Mouse (Mus musculus): ENCODE data around the gene Csrp3. TPM values are rescaled to one million over a fixed set of nuclear protein-coding genes. Genes with fewer than 3 reads are reported as not detected.
A peak's percentile ranks its signal among the peaks of the same experiment; 100 is the strongest.

The Csrp3 gene
- polyA plus RNA-seq, 1 experiment from 2014 or later = 0.85 TPM

GRCm38 (mm10) chr7:48871292-48871691, 23.5 kb upstream of the Csrp3 start:
- DNase-seq (no peak), ATAC-seq (no peak)
- no peak overlapping the region for H3K9ac ChIP-seq (replicated peaks)
- no peak overlapping the region for H3K4me2 ChIP-seq (ENCODE audit: low read depth, low read length)
- TF ChIP-seq EP300 (IDR thresholded peaks at IDR 0.05; ENCODE audit: low read depth) (no peak), CTCF (IDR thresholded peaks at IDR 0.05; ENCODE audit: low read depth) (no peak)
- no peaks in the 10 kb centered on the region for H3K4me1 ChIP-seq (ENCODE audit: insufficient read depth)
- H3K9me3 ChIP-seq (ENCODE audit: low read length) = no peaks in the 10 kb centered on the region
- 83% methylated on average over 11 of the region's 11 CpGs for WGBS (ENCODE audit: insufficient replicate concordance)
- H3K36me3 ChIP-seq (replicated peaks; ENCODE audit: insufficient read depth, low read length) = peaks cover 98% of the 10 kb centered on the region
- no peak overlapping the region for H3K27ac ChIP-seq (ENCODE audit: low read depth)
- H3K4me3 ChIP-seq (ENCODE audit: low read depth, low read length) = no peak overlapping the region
- no peaks in the 10 kb centered on the region for H3K27me3 ChIP-seq (ENCODE audit: insufficient read depth, low read length)

- no peak overlapping the region for H3K4me2 ChIP-seq (ENCODE audit: low read depth, low read length)
- ATAC-seq (no peak), DNase-seq (no peak)
- H3K9me3 ChIP-seq (ENCODE audit: low read length) = no peaks in the 10 kb centered on the region
- no peaks in the 10 kb centered on the region for H3K4me1 ChIP-seq (ENCODE audit: insufficient read depth)
- H3K9ac ChIP-seq (replicated peaks) = no peak overlapping the region
- H3K36me3 ChIP-seq (replicated peaks; ENCODE audit: insufficient read depth, low read length) = peaks cover 99% of the 10 kb centered on the region
- 92% methylated on average over 21 of the region's 21 CpGs for WGBS (ENCODE audit: insufficient replicate concordance)
- TF ChIP-seq EP300 (IDR thresholded peaks at IDR 0.05; ENCODE audit: low read depth) (no peak), CTCF (IDR thresholded peaks at IDR 0.05; ENCODE audit: low read depth) (no peak)
- no peak overlapping the region for H3K4me3 ChIP-seq (ENCODE audit: low read depth, low read length)
- H3K27me3 ChIP-seq (ENCODE audit: insufficient read depth, low read length) = no peaks in the 10 kb centered on the region
- no peak overlapping the region for H3K27ac ChIP-seq (ENCODE audit: low read depth)
Measured at GRCm38 (mm10) chr7:48870579-48871180, 22.8 kb upstream of the Csrp3 start.

GRCm38 (mm10) chr7:48870144-48870543, 22.3 kb upstream of the Csrp3 start:
- Histone ChIP-seq H3K27ac (ENCODE audit: low read depth) (no peak overlapping the region), H3K9me3 (ENCODE audit: low read length) (no peaks in the 10 kb centered on the region), H3K36me3 (replicated peaks; ENCODE audit: insufficient read depth, low read length) (peaks cover 98% of the 10 kb centered on the region), H3K4me1 (ENCODE audit: insufficient read depth) (no peaks in the 10 kb centered on the region), H3K9ac (replicated peaks) (no peak overlapping the region), H3K4me2 (ENCODE audit: low read depth, low read length) (no peak overlapping the region), H3K4me3 (ENCODE audit: low read depth, low read length) (no peak overlapping the region), H3K27me3 (ENCODE audit: insufficient read depth, low read length) (no peaks in the 10 kb centered on the region)
- 84% methylated on average over 6 of the region's 6 CpGs for WGBS (ENCODE audit: insufficient replicate concordance)
- DNase-seq = no peak
- TF ChIP-seq CTCF (IDR thresholded peaks at IDR 0.05; ENCODE audit: low read depth) (no peak), EP300 (IDR thresholded peaks at IDR 0.05; ENCODE audit: low read depth) (no peak)
- ATAC-seq = no peak

GRCm38 (mm10) chr7:48867576-48867975, 19.7 kb upstream of the Csrp3 start:
- DNase-seq (no peak), ATAC-seq (no peak)
- Histone ChIP-seq H3K4me2 (ENCODE audit: low read depth, low read length) (no peak overlapping the region), H3K9me3 (ENCODE audit: low read length) (no peaks in the 10 kb centered on the region), H3K4me3 (ENCODE audit: low read depth, low read length) (no peak overlapping the region), H3K27me3 (ENCODE audit: insufficient read depth, low read length) (no peaks in the 10 kb centered on the region), H3K4me1 (ENCODE audit: insufficient read depth) (no peaks in the 10 kb centered on the region), H3K36me3 (replicated peaks; ENCODE audit: insufficient read depth, low read length) (peaks cover 72% of the 10 kb centered on the region), H3K27ac (ENCODE audit: low read depth) (no peak overlapping the region), H3K9ac (replicated peaks) (no peak overlapping the region)
- TF ChIP-seq EP300 (IDR thresholded peaks at IDR 0.05; ENCODE audit: low read depth) (no peak), CTCF (IDR thresholded peaks at IDR 0.05; ENCODE audit: low read depth) (no peak)
- WGBS (ENCODE audit: insufficient replicate concordance) = 91% methylated on average over 18 of the region's 18 CpGs

- Histone ChIP-seq H3K36me3 (replicated peaks; ENCODE audit: insufficient read depth, low read length) (peaks cover 45% of the 10 kb centered on the region), H3K27ac (ENCODE audit: low read depth) (no peak overlapping the region), H3K9ac (replicated peaks) (no peak overlapping the region), H3K9me3 (ENCODE audit: low read length) (no peaks in the 10 kb centered on the region), H3K4me3 (ENCODE audit: low read depth, low read length) (no peak overlapping the region), H3K4me1 (ENCODE audit: insufficient read depth) (no peaks in the 10 kb centered on the region), H3K27me3 (ENCODE audit: insufficient read depth, low read length) (no peaks in the 10 kb centered on the region), H3K4me2 (ENCODE audit: low read depth, low read length) (no peak overlapping the region)
- peak; percentile 71 for ATAC-seq
- TF ChIP-seq EP300 (IDR thresholded peaks at IDR 0.05; ENCODE audit: low read depth) (peak; percentile 80), CTCF (IDR thresholded peaks at IDR 0.05; ENCODE audit: low read depth) (no peak)
- WGBS (ENCODE audit: insufficient replicate concordance) = 56% methylated on average over 9 of the region's 9 CpGs
- peak; percentile 15 for DNase-seq
Measured at GRCm38 (mm10) chr7:48864671-48865458, 17.0 kb upstream of the Csrp3 start.

GRCm38 (mm10) chr7:48864199-48864598, 16.4 kb upstream of the Csrp3 start:
- Histone ChIP-seq H3K4me1 (ENCODE audit: insufficient read depth) (no peaks in the 10 kb centered on the region; the same call in 1 of the 2 replicates), H3K4me2 (ENCODE audit: low read depth, low read length) (no peak overlapping the region), H3K4me3 (ENCODE audit: low read depth, low read length) (no peak overlapping the region), H3K9ac (replicated peaks) (no peak overlapping the region), H3K27me3 (ENCODE audit: insufficient read depth, low read length) (no peaks in the 10 kb centered on the region), H3K9me3 (ENCODE audit: low read length) (no peaks in the 10 kb centered on the region), H3K36me3 (replicated peaks; ENCODE audit: insufficient read depth, low read length) (peaks cover 38% of the 10 kb centered on the region), H3K27ac (ENCODE audit: low read depth) (no peak overlapping the region)
- ATAC-seq (no peak), DNase-seq (peak; percentile 10)
- no peak for TF ChIP-seq EP300 (IDR thresholded peaks at IDR 0.05; ENCODE audit: low read depth)
- TF ChIP-seq CTCF (IDR thresholded peaks at IDR 0.05; ENCODE audit: low read depth) = no peak
